Mouse (Mus musculus) megakaryocyte, embryonic 14.5 days (primary cell): ENCODE data around the gene Pcbp1.

ENCODE experiments used
- FLI1 ChIP-seq: IDR thresholded peaks from 2 replicates; pipeline ENCODE4 v1.6.1; 2012; ENCODE audit warnings: low read length, inconsistent platforms, mixed read lengths
- GATA1 ChIP-seq: IDR thresholded peaks from 3 replicates; pipeline ENCODE4 v1.6.1; 2012; ENCODE audit warnings: mixed read lengths, low read length, inconsistent platforms, borderline replicate concordance

DNA sequence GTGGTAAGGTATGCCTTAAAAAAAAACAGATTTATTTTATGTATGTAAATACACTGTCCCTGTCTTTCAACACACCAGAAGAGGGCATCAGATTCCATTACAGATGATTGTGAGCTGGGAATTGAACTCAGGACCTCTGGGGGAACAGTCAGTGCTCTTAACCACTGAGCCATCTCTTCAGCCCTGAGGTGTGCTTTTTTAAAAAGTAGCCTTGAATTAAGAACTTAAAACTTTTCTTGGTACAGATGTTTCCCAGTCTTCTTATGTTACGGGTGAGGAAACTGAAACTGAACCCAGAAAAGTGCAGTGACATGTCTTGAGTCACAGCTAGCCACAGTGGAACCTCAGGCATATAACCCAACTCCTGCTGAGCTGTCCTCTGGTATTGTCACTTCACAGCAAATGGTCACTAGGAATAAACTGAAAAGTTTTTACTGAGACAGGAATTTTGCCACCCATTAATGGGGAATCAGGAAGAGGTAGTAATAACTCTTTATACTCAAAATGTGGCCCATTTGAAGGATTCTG is 21.2 kb upstream of the Pcbp1 start:
- TF ChIP-seq GATA1: no peak
- TF ChIP-seq FLI1: no peak
